Mouse (Mus musculus) spleen, adult 2 months (tissue): ENCODE results near the gene Apba1. TPM values are rescaled to one million over a fixed set of nuclear protein-coding genes. Genes with fewer than 3 reads are reported as not detected.

Source experiments
- DNase-seq, 2 experiments: peaks; one replicate each; pipeline versions ENCODE4 v3.0.0 to v3.0.0-alpha.2; 2012 to 2021; ENCODE audit warnings: low spot score in 2 of 2, low read depth in 1 of 2
- H3K27ac ChIP-seq: fragments of 200-500 bp; 2 replicates; pipeline ENCODE4 v1.5.1; 2012; ENCODE audit warnings: low read length, inconsistent platforms; ENCODE audit not compliant: insufficient read depth
- H3K27me3 ChIP-seq: fragments of 200-500 bp; 2 replicates; pipeline ENCODE4 v1.6.1; 2012; ENCODE audit warnings: mild to moderate bottlenecking, moderate library complexity, low read length, inconsistent platforms; ENCODE audit not compliant: control insufficient read depth, insufficient read depth
- H3K36me3 ChIP-seq: fragments of 200-500 bp; 2 replicates; pipeline ENCODE4 v1.6.1; 2012; ENCODE audit warnings: mild to moderate bottlenecking, low read length, inconsistent platforms; ENCODE audit not compliant: control insufficient read depth, insufficient read depth
- H3K4me1 ChIP-seq: fragments of 200-500 bp; 2 replicates; pipeline ENCODE4 v1.6.1; 2011; ENCODE audit warnings: inconsistent platforms; ENCODE audit not compliant: control insufficient read depth, insufficient read depth, insufficient read length
- H3K4me3 ChIP-seq: fragments of 200-500 bp; 2 replicates; pipeline ENCODE4 v1.5.1; 2011; ENCODE audit warnings: mild to moderate bottlenecking, inconsistent platforms; ENCODE audit not compliant: insufficient read depth, insufficient read length; ENCODE audit errors: extremely low read depth
- CTCF ChIP-seq: fragments of 200-500 bp; IDR thresholded peaks from 2 replicates; pipeline ENCODE4 v1.5.1; 2011; ENCODE audit warnings: mild to moderate bottlenecking, inconsistent platforms; ENCODE audit not compliant: insufficient read depth, insufficient read length, insufficient replicate concordance; ENCODE audit errors: extremely low read depth
- POLR2A ChIP-seq: fragments of 200-500 bp; IDR thresholded peaks from 2 replicates; pipeline ENCODE4 v1.6.1; 2011; ENCODE audit warnings: low read depth, low read length, inconsistent platforms
- WGBS: fragments of 180-500 bp; shearing (Covaris S2); methylation state at CpG from one replicate; pipeline ENCODE4 v1.1.7; 2018; 5-methylcytosine and 5-hydroxymethylcytosine counted together
- polyA plus RNA-seq: library from polyadenylated mRNA; depleted of rRNA; stranded (reverse); fragments of >200 nt; gene quantifications from 2 replicates; pipeline ENCODE4 v1.2.3, GENCODE M21; 2012

The Apba1 gene
- polyA plus RNA-seq, 1 experiment, result 2.1 TPM

DNA sequence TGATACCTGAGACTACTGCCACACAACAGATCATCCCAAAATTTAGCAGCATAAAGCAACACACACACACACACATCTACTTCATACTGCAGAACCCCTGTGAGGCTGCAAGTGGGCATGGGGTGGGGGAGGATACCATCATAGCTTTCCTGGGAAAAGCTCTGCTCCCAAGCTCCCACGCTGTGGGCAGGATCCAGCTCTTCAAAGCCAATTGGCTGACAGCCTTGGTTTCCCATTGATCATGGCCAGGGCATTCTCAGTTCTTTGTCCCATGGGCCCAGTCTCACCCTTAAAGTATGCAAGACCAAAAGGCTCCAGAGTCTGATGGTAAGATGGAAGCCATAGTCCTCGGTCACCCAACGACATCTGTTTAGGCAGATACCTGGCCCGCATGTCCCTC lies 143.1 kb downstream of the Apba1 start:
- no peak for DNase-seq
- H3K27ac ChIP-seq, result no peak overlapping the region
- no peak overlapping the region for H3K4me3 ChIP-seq
- TF ChIP-seq POLR2A, result no peak
- WGBS, result 88% methylated on average over 4 of the region's 4 CpGs
- H3K27me3 ChIP-seq, result no peaks in the 10 kb centered on the region
- H3K4me1 ChIP-seq, result no peaks in the 10 kb centered on the region
- H3K36me3 ChIP-seq, result no peaks in the 10 kb centered on the region

- Histone ChIP-seq H3K27ac (no peak overlapping the region), H3K36me3 (no peaks in the 10 kb centered on the region), H3K27me3 (no peaks in the 10 kb centered on the region), H3K4me3 (no peak overlapping the region), H3K4me1 (no peaks in the 10 kb centered on the region)
- 93% methylated on average over 7 of the region's 7 CpGs for WGBS
- TF ChIP-seq CTCF (no peak), POLR2A (no peak)
- DNase-seq, result no peak
Measured at GRCm38 (mm10) chr19:23903066-23903465, 144.4 kb downstream of the Apba1 start.

DNA sequence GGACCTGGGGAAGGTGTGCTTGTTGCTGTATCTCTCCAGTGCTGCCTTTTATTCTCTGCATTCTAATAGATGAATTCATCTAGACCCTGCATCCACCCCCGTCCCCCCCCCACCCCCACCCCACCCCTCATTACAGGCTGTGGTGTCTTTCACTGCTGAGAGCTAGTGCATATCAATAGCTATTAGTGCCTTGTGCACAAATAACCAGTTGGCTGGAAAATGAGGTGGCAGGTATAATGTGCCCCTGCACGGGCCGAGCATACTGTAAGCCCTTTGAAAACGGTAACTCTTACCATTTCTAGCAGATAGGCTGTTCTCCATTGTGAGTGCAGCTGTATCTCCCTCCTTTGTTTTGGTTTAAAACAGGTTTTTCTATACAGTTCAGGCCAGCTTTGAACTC lies 146.2 kb downstream of the Apba1 start:
- 95% methylated on average over 4 of the region's 4 CpGs for WGBS
- no peak overlapping the region for H3K27ac ChIP-seq
- no peaks in the 10 kb centered on the region for H3K36me3 ChIP-seq
- no peaks in the 10 kb centered on the region for H3K4me1 ChIP-seq
- H3K27me3 ChIP-seq, result no peaks in the 10 kb centered on the region
- no peak for DNase-seq
- no peak overlapping the region for H3K4me3 ChIP-seq
- no peak for TF ChIP-seq POLR2A
- no peak for TF ChIP-seq CTCF

- Histone ChIP-seq H3K4me3 (no peak overlapping the region), H3K36me3 (no peaks in the 10 kb centered on the region), H3K27me3 (no peaks in the 10 kb centered on the region), H3K4me1 (no peaks in the 10 kb centered on the region), H3K27ac (no peak overlapping the region)
- no peak for TF ChIP-seq CTCF
- TF ChIP-seq POLR2A, result no peak
- no peak for DNase-seq
- WGBS, result 88% methylated on average over 5 of the region's 5 CpGs
Measured at GRCm38 (mm10) chr19:23905772-23906171, 147.1 kb downstream of the Apba1 start.

DNA sequence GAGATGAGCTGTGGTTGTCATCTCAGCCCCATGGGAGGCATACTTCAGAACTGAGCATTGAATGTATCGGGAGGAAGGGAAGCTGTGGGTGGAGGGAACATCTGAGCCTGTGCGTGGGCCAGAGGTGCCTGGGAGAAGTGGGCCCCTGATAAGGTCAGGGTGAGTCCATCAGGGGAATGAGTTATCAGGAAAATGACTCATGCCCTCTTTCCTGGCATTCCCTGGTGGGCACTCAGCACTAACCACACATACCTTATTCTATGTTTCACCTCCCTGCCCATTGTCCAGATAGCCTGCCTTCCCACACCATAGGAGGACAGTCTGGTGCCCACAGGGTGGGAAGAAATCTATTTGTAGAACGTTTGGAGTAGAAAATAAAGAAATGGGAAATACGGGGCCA lies 151.7 kb downstream of the Apba1 start:
- TF ChIP-seq CTCF (no peak), POLR2A (no peak)
- H3K27ac ChIP-seq, result no peak overlapping the region
- no peaks in the 10 kb centered on the region for H3K27me3 ChIP-seq
- H3K36me3 ChIP-seq, result no peaks in the 10 kb centered on the region
- H3K4me1 ChIP-seq, result no peaks in the 10 kb centered on the region
- 47% methylated on average over 4 of the region's 4 CpGs for WGBS
- no peak overlapping the region for H3K4me3 ChIP-seq
- no peak for DNase-seq

GRCm38 (mm10) chr19:23919384-23920219 lies 160.9 kb downstream of the Apba1 start:
- DNase-seq, result no peak
- TF ChIP-seq CTCF (no peak), POLR2A (no peak)
- no peak overlapping the region for H3K4me3 ChIP-seq
- no peaks in the 10 kb centered on the region for H3K4me1 ChIP-seq
- 82% methylated on average over 5 of the region's 5 CpGs for WGBS
- no peaks in the 10 kb centered on the region for H3K36me3 ChIP-seq
- no peaks in the 10 kb centered on the region for H3K27me3 ChIP-seq
- no peak overlapping the region for H3K27ac ChIP-seq

GRCm38 (mm10) chr19:23920220-23920544 lies 161.5 kb downstream of the Apba1 start:
- WGBS, result 89% methylated on average over 8 of the region's 8 CpGs

More at GRCm38 (mm10) chr19:23920220-23920544, 161.5 kb downstream of the Apba1 start:
- no peaks in the 10 kb centered on the region for H3K36me3 ChIP-seq
- no peaks in the 10 kb centered on the region for H3K4me1 ChIP-seq
- TF ChIP-seq POLR2A, result no peak
- TF ChIP-seq CTCF, result no peak
- no peak overlapping the region for H3K27ac ChIP-seq
- H3K27me3 ChIP-seq, result no peaks in the 10 kb centered on the region
- no peak for DNase-seq
- no peak overlapping the region for H3K4me3 ChIP-seq
